Mouse (Mus musculus): ENCODE results near the gene Btnl1. TPM values are rescaled to one million over a fixed set of nuclear protein-coding genes. Genes with fewer than 3 reads are reported as not detected.

Btnl1 gene
- polyA plus RNA-seq, 1 experiment from 2014 or later = not detected

Other genes with a start within 250 kb of the Btnl1 start
- gene H2-DMb2, start 233.8 kb upstream of the Btnl1 start, polyA plus RNA-seq (2014; fragmentation: Nextera tagmentation; extraction: Ambion mirVana) = 0.22 and 0.39 TPM in 2 replicates
- 2.8 and 4.3 TPM in 2 replicates for gene H2-DMb1, start 224.1 kb upstream of the Btnl1 start, polyA plus RNA-seq (2014; fragmentation: Nextera tagmentation; extraction: Ambion mirVana)
- 5.1 and 7.4 TPM in 2 replicates for gene Tap1, start 189.6 kb upstream of the Btnl1 start, polyA plus RNA-seq (2014; fragmentation: Nextera tagmentation; extraction: Ambion mirVana)
- gene Psmb9, start 189.4 kb upstream of the Btnl1 start, polyA plus RNA-seq (2014; fragmentation: Nextera tagmentation; extraction: Ambion mirVana) = 2.8 and 3.8 TPM in 2 replicates
- 10.0 and 12.1 TPM in 2 replicates for gene Psmb8, start 179.4 kb upstream of the Btnl1 start, polyA plus RNA-seq (2014; fragmentation: Nextera tagmentation; extraction: Ambion mirVana)
- 3.3 and 4.1 TPM in 2 replicates for gene Tap2, start 173.6 kb upstream of the Btnl1 start, polyA plus RNA-seq (2014; fragmentation: Nextera tagmentation; extraction: Ambion mirVana)
- gene H2-Ob, start 138.2 kb upstream of the Btnl1 start, polyA plus RNA-seq (2014; fragmentation: Nextera tagmentation; extraction: Ambion mirVana) = 0.24 TPM in 1 of 2 replicates, not detected in the other
- gene H2-Ab1, start 119.4 kb upstream of the Btnl1 start, polyA plus RNA-seq (2014; fragmentation: Nextera tagmentation; extraction: Ambion mirVana) = 9.4 and 10.1 TPM in 2 replicates
- gene H2-Aa, start 89.3 kb upstream of the Btnl1 start, polyA plus RNA-seq (2014; fragmentation: Nextera tagmentation; extraction: Ambion mirVana) = 4.9 and 5.7 TPM in 2 replicates
- gene H2-Eb1, start 71.3 kb upstream of the Btnl1 start, polyA plus RNA-seq (2014; fragmentation: Nextera tagmentation; extraction: Ambion mirVana) = 4.1 and 4.7 TPM in 2 replicates
- gene H2-Eb2, start 51.5 kb upstream of the Btnl1 start, polyA plus RNA-seq (2014; fragmentation: Nextera tagmentation; extraction: Ambion mirVana) = not detected in 2 replicates
- not detected in 2 replicates for gene Btnl2, start 22.3 kb upstream of the Btnl1 start, polyA plus RNA-seq (2014; fragmentation: Nextera tagmentation; extraction: Ambion mirVana)
- 0.38 and 0.71 TPM in 2 replicates for gene BC051142, start 21.7 kb downstream of the Btnl1 start, polyA plus RNA-seq (2014; fragmentation: Nextera tagmentation; extraction: Ambion mirVana)
- not detected in 2 replicates for gene Btnl4, start 100.2 kb downstream of the Btnl1 start, polyA plus RNA-seq (2014; fragmentation: Nextera tagmentation; extraction: Ambion mirVana)
- not detected in 2 replicates for gene Btnl6, start 140.2 kb downstream of the Btnl1 start, polyA plus RNA-seq (2014; fragmentation: Nextera tagmentation; extraction: Ambion mirVana)
- 4.7 and 5.3 TPM in 2 replicates for gene Notch4, start 187.1 kb downstream of the Btnl1 start, polyA plus RNA-seq (2014; fragmentation: Nextera tagmentation; extraction: Ambion mirVana)
- 7.5 and 8.7 TPM in 2 replicates for gene Gpsm3, start 212.7 kb downstream of the Btnl1 start, polyA plus RNA-seq (2014; fragmentation: Nextera tagmentation; extraction: Ambion mirVana)
- 11.3 and 12.2 TPM in 2 replicates for gene Pbx2, start 214.1 kb downstream of the Btnl1 start, polyA plus RNA-seq (2014; fragmentation: Nextera tagmentation; extraction: Ambion mirVana)
- gene Ager, start 220.7 kb downstream of the Btnl1 start, polyA plus RNA-seq (2014; fragmentation: Nextera tagmentation; extraction: Ambion mirVana) = 2.0 and 2.3 TPM in 2 replicates
- gene Rnf5, start 226.6 kb downstream of the Btnl1 start, polyA plus RNA-seq (2014; fragmentation: Nextera tagmentation; extraction: Ambion mirVana) = 80.8 and 85.3 TPM in 2 replicates
- gene Agpat1, start 227.1 kb downstream of the Btnl1 start, polyA plus RNA-seq (2014; fragmentation: Nextera tagmentation; extraction: Ambion mirVana) = 54.8 and 60.5 TPM in 2 replicates
- 12.3 and 14.0 TPM in 2 replicates for gene Egfl8, start 238.8 kb downstream of the Btnl1 start, polyA plus RNA-seq (2014; fragmentation: Nextera tagmentation; extraction: Ambion mirVana)